Mouse (Mus musculus): ENCODE measurements around the gene Lenep. TPM values are rescaled to one million over a fixed set of nuclear protein-coding genes. Genes with fewer than 3 reads are reported as not detected.

Lenep gene
- 0.55 TPM in 1 of 2 replicates, not detected in the other for polyA plus RNA-seq (2014; fragmentation: Nextera tagmentation; extraction: Ambion mirVana)

GRCm38 (mm10) chr3:89402693-89403092 lies at the start of gene Lenep:
TSS of gene Lenep (minus strand) at chr3:89402793.
- H3K27me3 ChIP-seq (ENCODE audit: control insufficient read depth, insufficient read depth, low read length): no peaks in the 10 kb centered on the region
- no peak within 1 kb of the TSS for H3K9ac ChIP-seq (replicated peaks; ENCODE audit: low read depth, low read length)
- 78% methylated on average over 5 of the region's 5 CpGs for WGBS
- no peaks in the 10 kb centered on the region for H3K4me1 ChIP-seq (ENCODE audit: control insufficient read depth, insufficient read depth, low read length)
- peaks cover 12% of the 10 kb centered on the region; the same call in 1 of the 2 replicates for H3K36me3 ChIP-seq (ENCODE audit: control insufficient read depth, insufficient read depth, low read length)
- no peak for ATAC-seq (ENCODE audit: insufficient number of reproducible peaks, insufficient read depth, low FRiP score, low read depth)
- H3K27ac ChIP-seq (ENCODE audit: low read length): no peak within 1 kb of the TSS
- no peaks in the 10 kb centered on the region for H3K9me3 ChIP-seq (ENCODE audit: control insufficient read depth, low read depth, low read length)
- no peak within 1 kb of the TSS for H3K4me2 ChIP-seq (replicated peaks; ENCODE audit: low read depth, low read length)
- no peak within 1 kb of the TSS for H3K4me3 ChIP-seq (ENCODE audit: low read depth, low read length)

GRCm38 (mm10) chr3:89451916-89452315 lies 49.3 kb upstream of the Lenep start:
- Histone ChIP-seq H3K9me3 (ENCODE audit: control insufficient read depth, low read depth, low read length) (no peaks in the 10 kb centered on the region), H3K36me3 (ENCODE audit: control insufficient read depth, insufficient read depth, low read length) (peaks cover 5% of the 10 kb centered on the region; the same call in 1 of the 2 replicates), H3K4me3 (ENCODE audit: low read depth, low read length) (no peak overlapping the region), H3K4me1 (ENCODE audit: control insufficient read depth, insufficient read depth, low read length) (peaks cover 3% of the 10 kb centered on the region; the same call in 1 of the 2 replicates), H3K27me3 (ENCODE audit: control insufficient read depth, insufficient read depth, low read length) (no peaks in the 10 kb centered on the region), H3K27ac (ENCODE audit: low read length) (no peak overlapping the region), H3K4me2 (replicated peaks; ENCODE audit: low read depth, low read length) (no peak overlapping the region), H3K9ac (replicated peaks; ENCODE audit: low read depth, low read length) (no peak overlapping the region)
- no peak for ATAC-seq (ENCODE audit: insufficient number of reproducible peaks, insufficient read depth, low FRiP score, low read depth)
- WGBS: 80% methylated on average over 1 of the region's 1 CpGs

GRCm38 (mm10) chr3:89449541-89449940 lies 46.9 kb upstream of the Lenep start:
- no peak overlapping the region for H3K4me3 ChIP-seq (ENCODE audit: low read depth, low read length)
- H3K9ac ChIP-seq (replicated peaks; ENCODE audit: low read depth, low read length): no peak overlapping the region
- peak; percentile 33; the same call in 1 of the 2 replicates for ATAC-seq (ENCODE audit: insufficient number of reproducible peaks, insufficient read depth, low FRiP score, low read depth)
- no peak overlapping the region for H3K4me2 ChIP-seq (replicated peaks; ENCODE audit: low read depth, low read length)
- H3K9me3 ChIP-seq (ENCODE audit: control insufficient read depth, low read depth, low read length): no peaks in the 10 kb centered on the region
- peaks cover 3% of the 10 kb centered on the region; the same call in 1 of the 2 replicates for H3K4me1 ChIP-seq (ENCODE audit: control insufficient read depth, insufficient read depth, low read length)
- 45% methylated on average over 7 of the region's 7 CpGs for WGBS
- H3K27ac ChIP-seq (ENCODE audit: low read length): no peak overlapping the region
- peaks cover 14% of the 10 kb centered on the region; the same call in 1 of the 2 replicates for H3K36me3 ChIP-seq (ENCODE audit: control insufficient read depth, insufficient read depth, low read length)
- H3K27me3 ChIP-seq (ENCODE audit: control insufficient read depth, insufficient read depth, low read length): no peaks in the 10 kb centered on the region

DNA sequence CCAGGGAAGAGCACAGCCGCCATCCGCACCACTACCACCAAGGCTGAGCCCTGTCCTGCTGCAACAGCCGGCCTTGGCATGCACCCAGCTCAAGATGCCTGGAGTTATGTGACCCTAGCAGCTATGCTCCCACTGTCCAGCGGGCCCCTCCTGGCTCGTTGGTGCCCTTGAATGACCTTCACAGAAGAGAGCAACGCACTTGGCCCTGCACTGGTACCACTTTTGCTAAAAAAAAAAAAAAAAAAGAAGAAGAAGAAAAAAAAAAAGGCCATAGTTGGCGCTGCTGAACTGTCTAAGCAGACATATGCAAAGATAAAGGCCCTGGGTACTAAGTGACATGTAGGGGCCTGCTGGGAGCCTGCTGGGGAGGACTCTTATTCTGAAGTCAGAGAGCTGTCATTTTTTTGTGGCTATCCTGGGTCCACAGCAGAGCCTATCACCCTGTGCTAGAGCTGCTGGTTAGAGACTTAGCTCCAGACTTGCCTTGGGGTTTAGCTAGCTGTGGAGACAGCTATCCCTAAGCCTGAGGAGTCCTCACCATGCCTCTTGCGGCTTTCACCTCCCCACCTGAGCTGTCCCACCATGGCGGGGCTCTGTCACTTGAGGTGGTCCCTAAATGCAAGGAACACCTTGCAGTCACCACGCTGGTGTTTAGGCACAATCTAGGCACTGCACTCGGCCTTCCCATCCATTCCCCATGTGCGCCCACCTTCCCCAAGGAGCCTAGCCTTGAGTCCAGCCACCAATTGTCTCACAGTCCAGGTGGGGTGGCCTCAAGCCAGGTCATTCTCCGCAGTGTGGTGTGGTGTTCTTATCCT lies 46.3 kb upstream of the Lenep start:
- Histone ChIP-seq H3K4me3 (ENCODE audit: low read depth, low read length) (no peak overlapping the region), H3K4me2 (replicated peaks; ENCODE audit: low read depth, low read length) (no peak overlapping the region), H3K36me3 (ENCODE audit: control insufficient read depth, insufficient read depth, low read length) (peaks cover 14% of the 10 kb centered on the region; the same call in 1 of the 2 replicates), H3K4me1 (ENCODE audit: control insufficient read depth, insufficient read depth, low read length) (peaks cover 3% of the 10 kb centered on the region; the same call in 1 of the 2 replicates), H3K9ac (replicated peaks; ENCODE audit: low read depth, low read length) (no peak overlapping the region), H3K27me3 (ENCODE audit: control insufficient read depth, insufficient read depth, low read length) (no peaks in the 10 kb centered on the region), H3K9me3 (ENCODE audit: control insufficient read depth, low read depth, low read length) (no peaks in the 10 kb centered on the region), H3K27ac (ENCODE audit: low read length) (no peak overlapping the region)
- peak; percentile 57; the same call in 1 of the 2 replicates for ATAC-seq (ENCODE audit: insufficient number of reproducible peaks, insufficient read depth, low FRiP score, low read depth)
- WGBS: 64% methylated on average over 13 of the region's 13 CpGs

DNA sequence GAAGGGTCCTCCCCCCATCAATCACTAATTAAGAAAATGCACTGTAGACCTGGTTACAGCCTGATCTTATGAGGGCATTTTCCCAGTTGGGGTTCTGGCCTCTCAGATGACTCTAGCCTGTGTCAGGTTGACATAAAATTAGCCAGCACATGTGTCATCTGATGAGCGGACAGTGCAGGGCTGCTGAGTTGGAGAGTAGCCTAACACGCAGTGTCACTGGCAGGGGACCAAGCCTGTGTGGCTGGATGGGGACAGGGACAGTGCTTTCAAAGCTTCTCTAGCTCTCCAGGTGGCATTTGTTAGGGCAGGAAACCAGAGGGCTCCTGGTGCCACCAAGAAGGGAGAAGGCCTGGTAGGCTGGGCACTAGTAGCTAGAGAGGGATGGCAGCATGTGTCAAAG lies 38.1 kb upstream of the Lenep start:
- Histone ChIP-seq H3K4me1 (ENCODE audit: control insufficient read depth, insufficient read depth, low read length) (0 out of 2 replicates have a peak, but pooled peaks cover 5% of the 10 kb centered on the region), H3K27ac (ENCODE audit: low read length) (no peak overlapping the region), H3K4me3 (ENCODE audit: low read depth, low read length) (no peak overlapping the region), H3K36me3 (ENCODE audit: control insufficient read depth, insufficient read depth, low read length) (no peaks in the 10 kb centered on the region; the same call in 1 of the 2 replicates), H3K9ac (replicated peaks; ENCODE audit: low read depth, low read length) (no peak overlapping the region), H3K4me2 (replicated peaks; ENCODE audit: low read depth, low read length) (no peak overlapping the region), H3K27me3 (ENCODE audit: control insufficient read depth, insufficient read depth, low read length) (no peaks in the 10 kb centered on the region), H3K9me3 (ENCODE audit: control insufficient read depth, low read depth, low read length) (no peaks in the 10 kb centered on the region)
- no peak for ATAC-seq (ENCODE audit: insufficient number of reproducible peaks, insufficient read depth, low FRiP score, low read depth)
- 96% methylated on average over 2 of the region's 2 CpGs for WGBS

- H3K9ac ChIP-seq (replicated peaks; ENCODE audit: low read depth, low read length): peak overlapping the region; percentile 37
- H3K4me2 ChIP-seq (replicated peaks; ENCODE audit: low read depth, low read length): peak overlapping the region; percentile 55
- H3K4me3 ChIP-seq (ENCODE audit: low read depth, low read length): peak overlapping the region; percentile 43
- 29% methylated on average over 5 of the region's 5 CpGs for WGBS
- ATAC-seq (ENCODE audit: insufficient number of reproducible peaks, insufficient read depth, low FRiP score, low read depth): peak; percentile 33; the same call in 1 of the 2 replicates
- H3K36me3 ChIP-seq (ENCODE audit: control insufficient read depth, insufficient read depth, low read length): peaks cover 20% of the 10 kb centered on the region; the same call in 1 of the 2 replicates
- H3K27me3 ChIP-seq (ENCODE audit: control insufficient read depth, insufficient read depth, low read length): no peaks in the 10 kb centered on the region
- H3K9me3 ChIP-seq (ENCODE audit: control insufficient read depth, low read depth, low read length): no peaks in the 10 kb centered on the region
- 0 out of 2 replicates have a peak, but pooled peaks cover 5% of the 10 kb centered on the region for H3K4me1 ChIP-seq (ENCODE audit: control insufficient read depth, insufficient read depth, low read length)
- H3K27ac ChIP-seq (ENCODE audit: low read length): peak overlapping the region; percentile 59; the same call in 1 of the 2 replicates
Measured at GRCm38 (mm10) chr3:89437269-89437668, 34.7 kb upstream of the Lenep start.

DNA sequence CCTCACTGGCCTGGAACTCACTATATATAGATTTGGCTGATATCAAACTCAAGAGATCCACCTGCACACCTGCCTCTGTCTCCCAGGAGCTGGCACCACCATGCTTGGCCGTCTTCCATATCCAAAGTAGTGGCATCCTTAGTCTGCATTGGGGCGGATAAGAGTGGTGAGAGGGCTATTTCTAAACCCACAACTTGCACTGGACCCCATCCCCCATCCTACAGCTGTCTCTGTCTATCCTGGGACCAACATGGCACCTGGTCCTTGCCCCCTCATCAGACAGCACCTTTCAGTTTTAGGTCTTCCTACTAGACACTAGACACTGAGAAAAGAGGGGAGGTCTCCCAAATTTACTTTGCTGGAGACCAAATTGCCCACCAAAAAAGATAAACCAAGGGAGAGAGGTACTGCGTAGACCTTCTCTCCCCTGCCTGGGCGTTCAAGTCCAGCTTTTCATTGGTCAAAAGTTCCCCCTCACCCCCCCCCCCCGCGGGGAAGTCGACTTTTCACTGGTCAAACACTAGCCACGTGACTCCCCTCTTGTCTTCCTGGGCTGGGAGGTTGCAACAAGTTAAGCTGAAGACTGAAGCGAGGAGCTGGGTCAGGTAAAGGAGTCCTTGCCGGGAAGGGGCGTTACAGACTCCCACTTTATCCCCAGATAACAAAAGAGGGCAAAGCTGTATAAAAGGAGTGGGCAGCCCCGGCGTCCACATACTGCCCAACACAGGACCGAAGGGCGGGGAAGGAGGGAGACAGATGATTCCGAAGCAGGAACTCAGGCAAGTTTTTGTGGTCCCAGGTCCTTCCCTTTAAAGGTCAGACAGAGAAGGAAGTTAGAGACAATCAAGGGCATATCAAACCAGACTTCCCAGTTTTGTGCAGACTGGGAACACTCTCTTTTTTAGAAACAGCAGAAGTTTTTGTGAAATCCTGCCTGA lies 33.9 kb upstream of the Lenep start, which contains the start of gene Pbxip1:
Gene Pbxip1 (plus strand): TSS at position 531 of the 938 bp plus-strand sequence.
- Histone ChIP-seq H3K9ac (replicated peaks; ENCODE audit: low read depth, low read length) (peak within 1 kb of the TSS; percentile 37), H3K27me3 (ENCODE audit: control insufficient read depth, insufficient read depth, low read length) (no peaks in the 10 kb centered on the region), H3K4me1 (ENCODE audit: control insufficient read depth, insufficient read depth, low read length) (peaks cover 6% of the 10 kb centered on the region), H3K27ac (ENCODE audit: low read length) (peak within 1 kb of the TSS; percentile 59; the same call in 1 of the 2 replicates), H3K4me3 (ENCODE audit: low read depth, low read length) (peak within 1 kb of the TSS; percentile 43), H3K36me3 (ENCODE audit: control insufficient read depth, insufficient read depth, low read length) (peaks cover 24% of the 10 kb centered on the region; the same call in 1 of the 2 replicates), H3K4me2 (replicated peaks; ENCODE audit: low read depth, low read length) (peak within 1 kb of the TSS; percentile 55), H3K9me3 (ENCODE audit: control insufficient read depth, low read depth, low read length) (no peaks in the 10 kb centered on the region)
- ATAC-seq (ENCODE audit: insufficient number of reproducible peaks, insufficient read depth, low FRiP score, low read depth): peak; percentile 86
- 5% methylated on average over 16 of the region's 16 CpGs for WGBS

GRCm38 (mm10) chr3:89435041-89435440 lies 32.4 kb upstream of the Lenep start:
- Histone ChIP-seq H3K4me1 (ENCODE audit: control insufficient read depth, insufficient read depth, low read length) (peaks cover 11% of the 10 kb centered on the region), H3K36me3 (ENCODE audit: control insufficient read depth, insufficient read depth, low read length) (peaks cover 24% of the 10 kb centered on the region; the same call in 1 of the 2 replicates), H3K27ac (ENCODE audit: low read length) (no peak overlapping the region), H3K27me3 (ENCODE audit: control insufficient read depth, insufficient read depth, low read length) (no peaks in the 10 kb centered on the region), H3K9ac (replicated peaks; ENCODE audit: low read depth, low read length) (no peak overlapping the region), H3K4me3 (ENCODE audit: low read depth, low read length) (no peak overlapping the region), H3K9me3 (ENCODE audit: control insufficient read depth, low read depth, low read length) (no peaks in the 10 kb centered on the region), H3K4me2 (replicated peaks; ENCODE audit: low read depth, low read length) (no peak overlapping the region)
- no peak for ATAC-seq (ENCODE audit: insufficient number of reproducible peaks, insufficient read depth, low FRiP score, low read depth)
- WGBS: 73% methylated on average over 7 of the region's 7 CpGs
